Mouse (Mus musculus): ENCODE data around the gene Ankrd55.

DNA sequence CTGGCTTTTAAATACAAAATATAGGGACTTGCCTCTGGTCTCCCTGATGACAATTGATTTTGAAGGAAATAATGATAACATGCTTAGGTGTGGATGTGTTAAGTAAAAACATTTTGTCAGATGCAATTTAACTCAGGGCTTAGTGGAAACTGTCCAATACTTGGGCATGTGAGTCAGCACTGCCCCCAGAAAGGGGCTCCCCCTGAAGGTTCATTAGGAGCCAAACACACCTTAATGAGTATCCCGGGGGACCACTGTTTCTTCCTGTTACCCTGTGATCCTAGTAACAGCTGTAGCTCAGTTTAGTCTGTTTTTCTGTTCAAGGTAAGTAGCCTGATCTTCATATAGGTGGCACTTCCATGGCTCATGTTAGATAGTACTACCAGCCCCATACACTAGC, 102.0 kb downstream of the Ankrd55 start:
- TF ChIP-seq POLR2A (IDR thresholded peaks at IDR 0.05; ENCODE audit: low read depth, low read length), result no peak
- no peak for TF ChIP-seq CTCF (IDR thresholded peaks at IDR 0.05; ENCODE audit: extremely low read depth, insufficient read length, insufficient replicate concordance, low read depth, low read length)
